Mouse (Mus musculus) hindbrain, embryonic 14.5 days (tissue): ENCODE measurements around the gene Fam180a. TPM values are rescaled to one million over a fixed set of nuclear protein-coding genes. Genes with fewer than 3 reads are reported as not detected.

Experiments used
- ATAC-seq: fragments of 200-750 bp; cut with Nextera tagmentation; 2 replicates; pipeline ENCODE4 v1.8.0; 2017; ENCODE audit warnings: moderate number of reproducible peaks, mild to moderate bottlenecking, moderate TSS enrichment, moderate library complexity; ENCODE audit not compliant: low FRiP score
- DNase-seq: peaks from one replicate; pipeline ENCODE4 v3.0.0-alpha.2; 2015; ENCODE audit warnings: low spot score
- H3K27ac ChIP-seq: fragments of 300-500 bp; sonication (generic); 2 replicates; pipeline ENCODE4 v1.5.1; 2014; ENCODE audit warnings: mild to moderate bottlenecking, moderate library complexity
- H3K27me3 ChIP-seq: fragments of 300-500 bp; sonication (generic); 2 replicates; pipeline ENCODE4 v1.6.1; 2014; ENCODE audit warnings: mild to moderate bottlenecking, low read length, mixed read lengths; ENCODE audit not compliant: control insufficient read depth, insufficient read depth
- H3K36me3 ChIP-seq: fragments of 300-500 bp; sonication (generic); replicated peaks from 2 replicates; pipeline ENCODE4 v1.6.1; 2014; ENCODE audit not compliant: control insufficient read depth, insufficient read depth
- H3K4me1 ChIP-seq: fragments of 300-500 bp; sonication (generic); replicated peaks from 2 replicates; pipeline ENCODE4 v1.6.1; 2014; ENCODE audit warnings: antibody characterized with exemption, low read length, mixed read lengths; ENCODE audit not compliant: control insufficient read depth, insufficient read depth
- H3K4me2 ChIP-seq: fragments of 300-500 bp; sonication (generic); replicated peaks from 2 replicates; pipeline ENCODE4 v1.6.1; 2014; ENCODE audit warnings: mild to moderate bottlenecking, moderate library complexity
- H3K4me3 ChIP-seq: fragments of 300-500 bp; sonication (generic); replicated peaks from 2 replicates; pipeline ENCODE4 v1.5.1; 2014; ENCODE audit warnings: mild to moderate bottlenecking, low read length
- H3K9ac ChIP-seq: fragments of 300-500 bp; sonication (generic); 2 replicates; pipeline ENCODE4 v1.6.1; 2014
- H3K9me3 ChIP-seq: fragments of 300-500 bp; sonication (generic); 2 replicates; pipeline ENCODE4 v1.6.1; 2016; ENCODE audit warnings: low read length; ENCODE audit not compliant: control insufficient read depth
- WGBS: fragments of 180-500 bp; shearing (Covaris S2); extraction: QIAGEN DNeasy Blood & Tissue Kit; methylation state at CpG from one replicate; pipeline ENCODE4 v1.1.7; 2014; 5-methylcytosine and 5-hydroxymethylcytosine counted together
- polyA plus RNA-seq: library from polyadenylated mRNA; unstranded; fragments of >200 nt; fragmentation: Nextera tagmentation; extraction: Ambion mirVana; gene quantifications from 2 replicates; pipeline ENCODE4 v1.2.1, GENCODE M21; 2014

The Fam180a gene
- polyA plus RNA-seq, 1 experiment from 2014 or later: 1.1 TPM

DNA sequence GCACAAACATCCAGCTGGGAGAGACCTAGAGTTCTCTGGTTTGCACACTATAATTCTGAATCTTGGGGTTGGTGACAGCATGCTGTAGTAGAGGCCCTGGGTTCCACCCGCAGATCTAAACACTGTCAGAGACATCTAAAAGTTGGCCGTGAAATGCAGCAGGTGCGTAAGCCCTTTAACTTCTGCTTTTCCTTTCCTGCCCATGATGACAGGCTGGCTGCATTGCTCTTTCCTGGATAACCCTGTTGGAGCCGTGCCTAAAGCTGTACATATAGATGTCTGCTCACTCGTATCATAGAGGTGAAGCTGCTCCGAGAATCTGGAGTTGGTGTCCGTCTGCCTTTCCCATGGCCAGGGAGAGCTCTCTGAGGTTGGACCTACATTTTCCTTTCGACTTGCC is 26.9 kb upstream of the Fam180a start:
- H3K27me3 ChIP-seq: no peaks in the 10 kb centered on the region
- peaks cover 5% of the 10 kb centered on the region for H3K4me1 ChIP-seq
- H3K36me3 ChIP-seq: no peaks in the 10 kb centered on the region
- no peak for ATAC-seq
- H3K9me3 ChIP-seq: no peaks in the 10 kb centered on the region
- no peak overlapping the region for H3K9ac ChIP-seq
- 87% methylated on average over 8 of the region's 8 CpGs for WGBS
- H3K27ac ChIP-seq: no peak overlapping the region
- H3K4me3 ChIP-seq: no peak overlapping the region
- H3K4me2 ChIP-seq: no peak overlapping the region
- no peak for DNase-seq

DNA sequence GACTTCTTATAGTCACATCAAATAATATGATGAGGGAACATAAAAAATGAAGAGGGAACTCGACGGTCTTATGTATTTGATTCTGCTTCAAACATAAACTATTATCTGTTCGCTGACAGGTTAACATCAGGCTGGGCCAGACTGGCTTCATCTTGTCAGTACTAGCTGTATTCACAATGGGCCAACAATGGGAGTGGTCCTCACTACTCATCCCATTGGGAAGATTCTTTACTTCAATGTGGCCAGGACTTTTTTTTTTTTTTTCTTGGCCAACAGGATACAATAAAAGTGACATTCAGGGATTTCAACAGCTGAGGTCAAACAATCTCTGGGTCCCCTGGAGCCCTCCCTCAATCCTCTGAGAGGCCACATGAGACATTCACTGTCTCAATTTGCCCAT is 25.9 kb upstream of the Fam180a start:
- Histone ChIP-seq H3K27ac (no peak overlapping the region), H3K4me1 (peaks cover 5% of the 10 kb centered on the region), H3K36me3 (no peaks in the 10 kb centered on the region), H3K9ac (no peak overlapping the region), H3K4me3 (no peak overlapping the region), H3K9me3 (no peaks in the 10 kb centered on the region), H3K27me3 (no peaks in the 10 kb centered on the region), H3K4me2 (no peak overlapping the region)
- 97% methylated on average over 3 of the region's 3 CpGs for WGBS
- DNase-seq (no peak), ATAC-seq (no peak)

DNA sequence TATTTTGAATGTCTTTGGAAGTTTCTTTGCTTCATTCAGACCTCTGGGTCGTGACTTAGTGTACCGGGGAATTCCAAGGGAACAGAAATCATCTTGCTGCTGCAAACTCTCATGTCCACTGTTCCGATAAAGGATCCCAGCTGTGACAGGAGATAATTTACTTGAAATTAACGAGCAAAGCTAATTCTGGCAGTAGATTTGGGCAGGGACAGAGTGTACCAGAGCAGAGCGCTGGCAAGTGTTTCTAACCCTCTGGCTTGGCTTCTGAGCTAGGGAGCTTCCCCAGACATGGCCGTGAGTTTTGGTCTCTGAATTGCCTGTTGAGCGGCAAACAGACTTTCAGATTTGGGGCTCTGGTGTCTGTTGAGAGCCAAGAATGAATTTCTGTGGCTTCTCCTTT is 23.8 kb upstream of the Fam180a start:
- H3K27ac ChIP-seq: no peak overlapping the region
- no peak for DNase-seq
- no peaks in the 10 kb centered on the region for H3K9me3 ChIP-seq
- H3K36me3 ChIP-seq: no peaks in the 10 kb centered on the region
- no peaks in the 10 kb centered on the region for H3K27me3 ChIP-seq
- H3K4me1 ChIP-seq: peaks cover 5% of the 10 kb centered on the region
- no peak overlapping the region for H3K4me3 ChIP-seq
- no peak overlapping the region for H3K9ac ChIP-seq
- no peak for ATAC-seq
- WGBS: 71% methylated on average over 7 of the region's 7 CpGs
- no peak overlapping the region for H3K4me2 ChIP-seq

DNA sequence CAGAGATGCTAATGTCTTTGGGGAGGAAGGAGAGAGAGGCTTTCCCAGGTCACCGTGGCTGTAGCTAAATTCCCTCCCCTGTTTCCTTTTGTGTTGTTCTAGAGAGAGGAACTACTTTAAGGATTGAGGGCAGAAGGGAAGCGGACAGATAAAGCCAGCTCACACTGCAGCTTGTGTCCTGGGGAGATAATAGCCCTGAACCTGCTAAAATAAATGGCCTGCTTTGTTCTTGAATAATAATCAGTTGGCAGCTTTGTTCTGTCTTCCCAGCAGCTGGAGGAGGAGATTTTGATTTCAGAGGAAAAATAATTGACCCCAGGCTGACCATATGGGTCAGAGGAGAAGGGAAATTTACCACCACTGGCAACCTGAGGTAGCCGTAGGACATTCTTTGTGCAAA is 12.7 kb upstream of the Fam180a start:
- Histone ChIP-seq H3K27me3 (no peaks in the 10 kb centered on the region), H3K9me3 (no peaks in the 10 kb centered on the region), H3K4me1 (no peaks in the 10 kb centered on the region), H3K4me3 (no peak overlapping the region), H3K4me2 (no peak overlapping the region), H3K27ac (no peak overlapping the region), H3K9ac (no peak overlapping the region), H3K36me3 (no peaks in the 10 kb centered on the region)
- DNase-seq (no peak), ATAC-seq (no peak)
- 11% methylated on average over 3 of the region's 3 CpGs for WGBS

DNA sequence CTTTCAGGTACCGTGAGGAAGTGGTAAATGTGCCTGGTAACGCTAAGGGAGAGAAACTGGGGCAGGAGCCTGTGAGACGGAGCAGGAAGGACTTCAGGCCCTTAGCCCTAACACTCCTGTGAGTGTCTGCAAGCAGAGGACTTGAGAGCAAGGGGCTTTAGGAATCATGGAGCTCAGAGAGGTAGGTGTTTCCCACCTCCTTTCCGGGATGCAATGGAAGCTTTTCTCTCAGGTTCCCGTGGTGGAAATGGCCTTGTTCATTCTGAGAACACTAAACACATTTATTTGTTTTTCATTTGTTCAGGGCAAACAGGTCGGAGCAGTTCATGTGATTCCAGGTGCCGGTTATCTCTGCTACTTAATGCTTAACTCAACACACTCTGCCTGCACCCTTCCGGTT is 11.9 kb upstream of the Fam180a start:
- WGBS: 86% methylated on average over 8 of the region's 8 CpGs
- H3K27ac ChIP-seq: no peak overlapping the region
- H3K27me3 ChIP-seq: no peaks in the 10 kb centered on the region
- DNase-seq (no peak), ATAC-seq (no peak)
- no peak overlapping the region for H3K4me3 ChIP-seq
- H3K4me1 ChIP-seq: no peaks in the 10 kb centered on the region
- no peaks in the 10 kb centered on the region for H3K36me3 ChIP-seq
- H3K9ac ChIP-seq: no peak overlapping the region
- no peaks in the 10 kb centered on the region for H3K9me3 ChIP-seq
- H3K4me2 ChIP-seq: no peak overlapping the region

DNA sequence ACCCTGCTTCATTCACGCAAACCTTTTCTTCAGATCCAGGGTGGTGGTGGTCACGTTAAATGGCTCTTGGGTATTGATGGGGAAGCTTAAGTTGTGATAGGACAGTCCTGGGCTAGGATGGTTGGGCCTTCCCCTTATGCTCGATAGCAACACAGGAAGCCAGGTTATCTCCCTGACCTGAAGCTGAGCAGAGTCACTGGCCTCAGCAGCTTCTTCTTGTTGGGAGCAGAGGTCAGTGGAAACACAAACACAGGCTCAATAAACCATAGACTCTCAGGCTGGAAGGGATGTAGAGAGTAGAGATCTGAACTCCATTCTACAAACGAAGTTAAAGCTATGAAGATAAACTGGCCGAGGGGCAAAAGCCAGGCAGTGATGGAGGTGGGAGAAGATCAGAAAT is 9.5 kb upstream of the Fam180a start:
- DNase-seq (no peak), ATAC-seq (no peak)
- Histone ChIP-seq H3K36me3 (no peaks in the 10 kb centered on the region), H3K4me2 (no peak overlapping the region), H3K4me1 (no peaks in the 10 kb centered on the region), H3K27me3 (no peaks in the 10 kb centered on the region), H3K4me3 (no peak overlapping the region), H3K9ac (no peak overlapping the region), H3K27ac (no peak overlapping the region), H3K9me3 (no peaks in the 10 kb centered on the region)
- WGBS: 88% methylated on average over 5 of the region's 5 CpGs

DNA sequence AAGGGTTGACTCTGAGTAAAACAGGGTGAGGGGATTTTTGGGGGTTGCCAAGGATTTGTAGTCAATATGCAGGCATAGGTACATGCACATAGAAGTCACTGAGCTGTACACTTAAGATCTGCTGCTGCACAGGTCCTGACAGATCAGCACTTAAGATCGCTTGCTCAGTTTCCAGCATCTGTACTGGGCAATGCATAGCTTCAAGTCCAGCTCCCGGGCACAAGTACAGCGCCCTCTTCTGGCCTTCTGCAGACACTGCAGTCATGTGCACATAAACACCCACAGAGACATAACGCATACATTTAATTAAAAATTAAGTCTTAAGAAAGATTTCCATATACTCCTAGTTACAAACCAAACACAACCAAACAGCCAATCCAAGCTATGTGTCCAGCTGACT is 8.3 kb upstream of the Fam180a start:
- no peak overlapping the region for H3K27ac ChIP-seq

DNA sequence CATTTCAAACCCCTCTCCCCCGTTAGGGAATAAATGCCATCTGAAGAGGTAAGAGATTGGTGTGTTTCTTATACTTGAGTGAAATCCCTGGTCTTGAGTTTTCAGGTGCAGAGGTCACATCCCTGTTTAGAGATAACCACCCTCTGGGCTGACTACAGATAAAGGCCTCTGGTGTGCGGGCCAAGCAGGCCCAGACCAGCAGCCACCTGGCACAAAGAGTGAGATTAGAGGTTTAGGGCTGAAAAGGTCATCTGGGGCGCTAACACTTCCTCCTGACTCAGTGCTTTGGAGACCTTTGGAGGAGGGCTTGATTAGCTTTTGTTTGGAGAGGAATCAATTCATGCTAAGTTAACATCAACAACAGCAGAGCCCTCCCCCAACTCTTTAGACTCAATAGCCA is 7.7 kb upstream of the Fam180a start:
- no peaks in the 10 kb centered on the region for H3K9me3 ChIP-seq

More for the DNA sequence above, 8.3 kb upstream of the Fam180a start:
- H3K4me1 ChIP-seq: no peaks in the 10 kb centered on the region
- no peak for ATAC-seq
- no peaks in the 10 kb centered on the region for H3K36me3 ChIP-seq
- no peak overlapping the region for H3K9ac ChIP-seq
- no peaks in the 10 kb centered on the region for H3K9me3 ChIP-seq
- 88% methylated on average over 4 of the region's 4 CpGs for WGBS
- H3K4me3 ChIP-seq: no peak overlapping the region
- DNase-seq: no peak
- no peaks in the 10 kb centered on the region for H3K27me3 ChIP-seq
- no peak overlapping the region for H3K4me2 ChIP-seq

DNA sequence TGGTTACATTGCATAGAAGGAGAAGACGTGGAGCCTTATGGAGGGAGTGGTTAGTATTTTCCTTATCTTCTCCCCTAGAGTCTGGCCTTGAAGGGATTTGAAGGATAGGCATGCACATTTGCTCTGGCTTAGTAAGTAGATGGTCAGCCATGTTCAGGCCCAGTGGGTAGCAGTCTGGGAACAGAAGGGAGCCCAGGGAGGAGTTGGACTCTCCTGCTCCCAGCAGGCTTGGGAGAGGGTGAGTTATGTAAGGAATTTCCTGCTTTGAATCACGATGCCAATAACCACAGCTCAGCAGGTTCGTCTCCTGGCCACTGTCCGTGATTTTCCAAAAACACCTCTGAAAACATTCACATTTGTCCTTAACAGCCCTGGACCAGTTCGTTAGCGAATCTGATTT is 4.9 kb upstream of the Fam180a start:
- no peaks in the 10 kb centered on the region for H3K27me3 ChIP-seq
- 65% methylated on average over 6 of the region's 6 CpGs for WGBS
- no peak overlapping the region for H3K9ac ChIP-seq

More for the DNA sequence above, 7.7 kb upstream of the Fam180a start:
- no peaks in the 10 kb centered on the region for H3K27me3 ChIP-seq
- H3K27ac ChIP-seq: no peak overlapping the region
- H3K9ac ChIP-seq: no peak overlapping the region
- 33% methylated on average over 3 of the region's 3 CpGs for WGBS
- H3K4me3 ChIP-seq: no peak overlapping the region
- no peaks in the 10 kb centered on the region for H3K4me1 ChIP-seq
- ATAC-seq (no peak), DNase-seq (no peak)
- H3K4me2 ChIP-seq: no peak overlapping the region
- H3K36me3 ChIP-seq: no peaks in the 10 kb centered on the region

DNA sequence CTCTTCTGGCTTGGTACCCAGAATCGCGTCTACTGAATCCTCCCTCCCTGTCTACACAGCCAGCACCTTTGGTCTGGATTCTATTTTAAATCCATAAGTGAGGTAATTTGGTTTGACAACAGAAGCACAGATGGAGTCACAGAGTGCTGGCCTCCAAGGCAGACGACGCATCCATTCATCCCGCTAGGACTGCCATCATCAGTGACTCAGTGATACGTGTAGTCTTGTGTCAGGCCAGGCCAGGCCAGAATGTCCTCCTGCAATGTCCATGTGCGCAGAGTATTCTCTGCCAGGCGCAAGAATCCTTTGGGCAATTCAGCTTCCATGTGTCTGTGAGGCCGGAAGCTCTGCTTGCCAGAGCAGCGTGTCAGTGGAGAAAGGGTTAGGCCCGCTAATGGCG is 4.0 kb upstream of the Fam180a start:
- no peak for DNase-seq
- H3K9ac ChIP-seq: no peak overlapping the region
- H3K27ac ChIP-seq: no peak overlapping the region
- WGBS: 94% methylated on average over 12 of the region's 12 CpGs
- no peak for ATAC-seq
- no peak overlapping the region for H3K4me2 ChIP-seq
- H3K27me3 ChIP-seq: no peaks in the 10 kb centered on the region
- no peaks in the 10 kb centered on the region for H3K36me3 ChIP-seq
- H3K4me1 ChIP-seq: no peaks in the 10 kb centered on the region
- no peak overlapping the region for H3K4me3 ChIP-seq
- H3K9me3 ChIP-seq: no peaks in the 10 kb centered on the region

More for the DNA sequence above, 4.9 kb upstream of the Fam180a start:
- ATAC-seq (no peak), DNase-seq (no peak)
- Histone ChIP-seq H3K36me3 (no peaks in the 10 kb centered on the region), H3K4me2 (no peak overlapping the region), H3K4me3 (no peak overlapping the region), H3K4me1 (no peaks in the 10 kb centered on the region), H3K27ac (no peak overlapping the region), H3K9me3 (no peaks in the 10 kb centered on the region)
